ENCODE assay signal across 23 mouse cellular contexts in genomic region chr16:55924010-55924409, GRCm38 (mm10). TPM values are rescaled to one million over a fixed set of nuclear protein-coding genes. Genes with fewer than 3 reads are reported as not detected.
DNase-seq lines count a peak whose midpoint lies in the region; ATAC-seq lines count a peak whose summit lies in the region.
"Had no signal": no experiment of that assay in that cellular context is flagged by ENCODE, and none has a peak within 500 bp of the region (broad histone marks: within the 10 kb centered on the region; RNA-seq: fewer than 3 reads in every experiment).

No protein-coding gene starts in this region.

- DNase-seq in CD4-positive helper T cell, adult 2 months (ENCODE audit: low read depth, low spot score), result peak; percentile 36
- no peak for DNase-seq in adrenal gland, adult 2 months
- no peak for DNase-seq in gastrocnemius, postnatal 4 days (ENCODE audit: low spot score in 2 of 2)
- DNase-seq: B cell, adult 2 months; cerebellum, adult 18-20 months; cerebellum, postnatal 14 days; gastrocnemius, postnatal 14 days; heart, adult 2 months; kidney, adult 2 months; kidney, postnatal 10 days; layer of hippocampus, postnatal 36 days; lung, embryonic 14.5 days; thymus, postnatal 25 days had no signal

- no peak overlapping the region for H3K4me2 ChIP-seq in liver, embryonic 15.5 days
- H3K4me2 ChIP-seq in hindbrain, embryonic 13.5 days, result no peak overlapping the region
- H3K4me2 ChIP-seq: forebrain, embryonic 15.5 days; hindbrain, embryonic 12.5 days; limb, embryonic 13.5 days; lung, embryonic 14.5 days; midbrain, embryonic 15.5 days; stomach, embryonic 15.5 days had no signal

- no peak overlapping the region for H3K9ac ChIP-seq in liver, embryonic 15.5 days
- no peak overlapping the region for H3K9ac ChIP-seq in hindbrain, embryonic 13.5 days
- H3K9ac ChIP-seq: forebrain, embryonic 15.5 days; hindbrain, embryonic 12.5 days; limb, embryonic 13.5 days; lung, embryonic 14.5 days; midbrain, embryonic 15.5 days; stomach, embryonic 15.5 days had no signal

- 45% methylated on average over 4 of the region's 4 CpGs for WGBS in liver, embryonic 15.5 days (ENCODE audit: insufficient replicate concordance)
- 89% methylated on average over 4 of the region's 4 CpGs for whole genome bisulfite sequencing in hindbrain, embryonic 13.5 days

- no peaks in the 10 kb centered on the region for H3K36me3 ChIP-seq in liver, embryonic 15.5 days (replicated peaks)
- peaks cover 61% of the 10 kb centered on the region for H3K36me3 ChIP-seq in hindbrain, embryonic 13.5 days

- ATAC-seq in CD4-positive, CD25-positive, alpha-beta regulatory T cell, adult 4 months, result peak; percentile 78
- peak; percentile 86 for ATAC-seq in erythroblast, adult 5-6 weeks (replicated peaks; ENCODE audit: low FRiP score, poor library complexity, severe bottlenecking)
- ATAC-seq in liver, embryonic 15.5 days (ENCODE audit: insufficient read depth), result peak; percentile 61; the same call in 1 of the 2 replicates
- no peak for ATAC-seq in hindbrain, embryonic 13.5 days (ENCODE audit: low FRiP score)
- ATAC-seq: forebrain, embryonic 15.5 days; midbrain, embryonic 15.5 days had no signal

- H3K27ac ChIP-seq in liver, embryonic 15.5 days (replicated peaks), result no peak overlapping the region
- no peak overlapping the region for H3K27ac ChIP-seq in hindbrain, embryonic 13.5 days
- H3K27ac ChIP-seq: forebrain, embryonic 15.5 days; heart, adult 2 months; hindbrain, embryonic 12.5 days; limb, embryonic 13.5 days; midbrain, embryonic 15.5 days; stomach, embryonic 15.5 days had no signal

- H3K27me3 ChIP-seq in liver, embryonic 15.5 days, result no peaks in the 10 kb centered on the region
- no peaks in the 10 kb centered on the region for H3K27me3 ChIP-seq in hindbrain, embryonic 13.5 days
- H3K27me3 ChIP-seq: forebrain, embryonic 15.5 days; hindbrain, embryonic 12.5 days; limb, embryonic 13.5 days; midbrain, embryonic 15.5 days; stomach, embryonic 15.5 days had no signal

- H3K4me3 ChIP-seq in liver, embryonic 15.5 days (replicated peaks), result no peak overlapping the region
- no peak overlapping the region for H3K4me3 ChIP-seq in hindbrain, embryonic 13.5 days
- H3K4me3 ChIP-seq: forebrain, embryonic 15.5 days; heart, adult 2 months; hindbrain, embryonic 12.5 days; limb, embryonic 13.5 days; midbrain, embryonic 15.5 days; myocyte; stomach, embryonic 15.5 days had no signal

- no peaks in the 10 kb centered on the region for H3K9me3 ChIP-seq in liver, embryonic 15.5 days (replicated peaks)
- no peaks in the 10 kb centered on the region for H3K9me3 ChIP-seq in hindbrain, embryonic 13.5 days
- H3K9me3 ChIP-seq: forebrain, embryonic 15.5 days; hindbrain, embryonic 12.5 days; limb, embryonic 13.5 days; midbrain, embryonic 15.5 days; stomach, embryonic 15.5 days had no signal

- peaks cover 7% of the 10 kb centered on the region for H3K4me1 ChIP-seq in liver, embryonic 15.5 days (replicated peaks)
- H3K4me1 ChIP-seq in hindbrain, embryonic 13.5 days (replicated peaks), result no peaks in the 10 kb centered on the region
- H3K4me1 ChIP-seq: forebrain, embryonic 15.5 days; hindbrain, embryonic 12.5 days; limb, embryonic 13.5 days; midbrain, embryonic 15.5 days; stomach, embryonic 15.5 days had no signal

RNA-seq across cellular contexts. Expression of gene Cep97, which starts 10.6 kb away (rescaled TPM):
- 10 to 100 TPM; 24.5 to 30.9 TPM for polyA plus RNA-seq in CD4-positive, CD25-positive, alpha-beta regulatory T cell, adult 4 months (2017; shearing (Covaris generic))
- total RNA-seq in erythroblast, adult 5-6 weeks (2015; ENCODE audit: low replicate concordance), result 2.5 and 8.2 TPM in 2 replicates
- 1.5 and 2.2 TPM in 2 replicates for total RNA-seq in erythroblast, adult 5-6 weeks (2017; ENCODE audit: low replicate concordance)
- polyA plus RNA-seq in liver, embryonic 15.5 days (2015; fragmentation: Nextera tagmentation; extraction: Ambion mirVana), result 3.5 and 3.9 TPM in 2 replicates
- total RNA-seq in adrenal gland, adult 2 months (2021), result 1 to 10 TPM; 6.1 to 9.3 TPM
- 0.27 and 0.34 TPM in 2 replicates for polyA plus RNA-seq in adrenal gland, adult 2 months (2012; rRNA removed)
- 1 to 10 TPM; 5.4 to 7.9 TPM for total RNA-seq in gastrocnemius, postnatal 4 days (2021)
- polyA plus RNA-seq in hindbrain, embryonic 13.5 days (2015; fragmentation: Nextera tagmentation; extraction: Ambion mirVana), result 16.9 and 17.3 TPM in 2 replicates

RNA-seq across cellular contexts. Expression of gene Nxpe3, which starts 28.9 kb away (rescaled TPM):
- polyA plus RNA-seq in CD4-positive, CD25-positive, alpha-beta regulatory T cell, adult 4 months (2017; shearing (Covaris generic)), result 10 to 100 TPM; 13.6 to 27.9 TPM
- 1.0 and 1.3 TPM in 2 replicates for total RNA-seq in erythroblast, adult 5-6 weeks (2015; ENCODE audit: low replicate concordance)
- total RNA-seq in erythroblast, adult 5-6 weeks (2017; ENCODE audit: low replicate concordance), result 0.77 and 0.84 TPM in 2 replicates
- 0.43 and 0.44 TPM in 2 replicates for polyA plus RNA-seq in liver, embryonic 15.5 days (2015; fragmentation: Nextera tagmentation; extraction: Ambion mirVana)
- 1 to 10 TPM in 1 of 2 experiments, under 1 TPM in 1; 0.78 to 2.0 TPM for total RNA-seq in adrenal gland, adult 2 months (2021)
- 0.37 and 0.40 TPM in 2 replicates for polyA plus RNA-seq in adrenal gland, adult 2 months (2012; rRNA removed)
- under 1 TPM; 0.39 TPM for total RNA-seq in gastrocnemius, postnatal 4 days (2021)
- polyA plus RNA-seq in hindbrain, embryonic 13.5 days (2015; fragmentation: Nextera tagmentation; extraction: Ambion mirVana), result 1.1 and 1.2 TPM in 2 replicates

RNA-seq across cellular contexts. Expression of gene Rpl24, which starts 42.1 kb away (rescaled TPM):
- polyA plus RNA-seq in CD4-positive, CD25-positive, alpha-beta regulatory T cell, adult 4 months (2017; shearing (Covaris generic)), result 1,000 to 10,000 TPM; 1,557 to 1,698 TPM
- 383 and 432 TPM in 2 replicates for total RNA-seq in erythroblast, adult 5-6 weeks (2015; ENCODE audit: low replicate concordance)
- total RNA-seq in erythroblast, adult 5-6 weeks (2017; ENCODE audit: low replicate concordance), result 184 and 212 TPM in 2 replicates
- 281 and 346 TPM in 2 replicates for polyA plus RNA-seq in liver, embryonic 15.5 days (2015; fragmentation: Nextera tagmentation; extraction: Ambion mirVana)
- total RNA-seq in adrenal gland, adult 2 months (2021), result 100 to 1,000 TPM; 706 to 786 TPM
- 10.3 and 11.0 TPM in 2 replicates for polyA plus RNA-seq in adrenal gland, adult 2 months (2012; rRNA removed)
- total RNA-seq in gastrocnemius, postnatal 4 days (2021), result 100 to 1,000 TPM; 945 to 977 TPM
- polyA plus RNA-seq in hindbrain, embryonic 13.5 days (2015; fragmentation: Nextera tagmentation; extraction: Ambion mirVana), result 596 and 616 TPM in 2 replicates

RNA-seq across cellular contexts. Expression of gene Zbtb11, which starts 49.7 kb away (rescaled TPM):
- polyA plus RNA-seq in CD4-positive, CD25-positive, alpha-beta regulatory T cell, adult 4 months (2017; shearing (Covaris generic)), result 10 to 100 TPM; 30.3 to 37.4 TPM
- total RNA-seq in erythroblast, adult 5-6 weeks (2015; ENCODE audit: low replicate concordance), result 21.1 and 24.5 TPM in 2 replicates
- total RNA-seq in erythroblast, adult 5-6 weeks (2017; ENCODE audit: low replicate concordance), result 33.2 and 35.2 TPM in 2 replicates
- 8.7 and 10.1 TPM in 2 replicates for polyA plus RNA-seq in liver, embryonic 15.5 days (2015; fragmentation: Nextera tagmentation; extraction: Ambion mirVana)
- 10 to 100 TPM; 16.7 to 25.3 TPM for total RNA-seq in adrenal gland, adult 2 months (2021)
- 4.2 and 4.6 TPM in 2 replicates for polyA plus RNA-seq in adrenal gland, adult 2 months (2012; rRNA removed)
- total RNA-seq in gastrocnemius, postnatal 4 days (2021), result 10 to 100 TPM in 1 of 2 experiments, 1 to 10 TPM in 1; 9.5 to 11.5 TPM
- 21.5 and 22.3 TPM in 2 replicates for polyA plus RNA-seq in hindbrain, embryonic 13.5 days (2015; fragmentation: Nextera tagmentation; extraction: Ambion mirVana)

Comparison
In these comparisons a context has a peak if more than half of its experiments do, and no peak if none do; other contexts are left out.
1. RNA of gene Rpl24, which starts 42.1 kb away (polyA plus RNA-seq): 1,557 to 1,698 TPM in CD4-positive, CD25-positive, alpha-beta regulatory T cell, adult 4 months, 596 to 616 TPM in hindbrain, embryonic 13.5 days and 281 to 346 TPM in liver, embryonic 15.5 days; 10.3 to 11.0 TPM in adrenal gland, adult 2 months; every median in the first group is over 10 times any median in the second.